Mouse (Mus musculus): Measurements from ENCODE around the gene I830077J02Rik.

The I830077J02Rik gene

GRCm38 (mm10) chr3:105932240-105933071 lies at the start of gene I830077J02Rik:
Gene I830077J02Rik (minus strand): TSS chr3:105932664.
- no peak for DNase-seq (ENCODE audit: low spot score)

GRCm38 (mm10) chr3:105974174-105974573 lies 41.7 kb upstream of the I830077J02Rik start:
- no peak for DNase-seq (ENCODE audit: low spot score)

- DNase-seq (ENCODE audit: low spot score), result no peak
Measured at GRCm38 (mm10) chr3:105973411-105973810, 40.9 kb upstream of the I830077J02Rik start, which contains the start of gene Ovgp1. Gene Ovgp1 (plus strand): TSS chr3:105973711.

- DNase-seq (ENCODE audit: low spot score), result no peak
Measured at GRCm38 (mm10) chr3:105971831-105972446, 39.5 kb upstream of the I830077J02Rik start.

GRCm38 (mm10) chr3:105960700-105961099 lies 28.2 kb upstream of the I830077J02Rik start:
- DNase-seq (ENCODE audit: low spot score), result no peak

- no peak for DNase-seq (ENCODE audit: low spot score)
Measured at GRCm38 (mm10) chr3:105959999-105960398, 27.5 kb upstream of the I830077J02Rik start, which contains the start of gene Atp5f1. Gene Atp5f1 (minus strand): TSS chr3:105960099.

GRCm38 (mm10) chr3:105959585-105959984 lies 27.1 kb upstream of the I830077J02Rik start:
- DNase-seq (ENCODE audit: low spot score), result no peak

- peak; percentile 97 for DNase-seq (ENCODE audit: low spot score)
Measured at GRCm38 (mm10) chr3:105958974-105959580, 26.6 kb upstream of the I830077J02Rik start, which contains the start of gene Wdr77. Gene Wdr77 (plus strand): TSS chr3:105959369.

- DNase-seq (ENCODE audit: low spot score), result no peak
Measured at GRCm38 (mm10) chr3:105958204-105958603, 25.7 kb upstream of the I830077J02Rik start.

- no peak for DNase-seq (ENCODE audit: low spot score)
Measured at GRCm38 (mm10) chr3:105957235-105957634, 24.8 kb upstream of the I830077J02Rik start.

- no peak for DNase-seq (ENCODE audit: low spot score)
Measured at GRCm38 (mm10) chr3:105951348-105951747, 18.9 kb upstream of the I830077J02Rik start.

- no peak for DNase-seq (ENCODE audit: low spot score)
Measured at GRCm38 (mm10) chr3:105936111-105936510, 3.6 kb upstream of the I830077J02Rik start.

GRCm38 (mm10) chr3:105935033-105935432 lies 2.6 kb upstream of the I830077J02Rik start:
- DNase-seq (ENCODE audit: low spot score), result peak; percentile 68

- no peak for DNase-seq (ENCODE audit: low spot score)
Measured at GRCm38 (mm10) chr3:105933926-105934325, 1.5 kb upstream of the I830077J02Rik start.

GRCm38 (mm10) chr3:105931095-105931494 lies 1.4 kb downstream of the I830077J02Rik start:
- no peak for DNase-seq (ENCODE audit: low spot score)

GRCm38 (mm10) chr3:105929821-105930220 lies 2.6 kb downstream of the I830077J02Rik start:
- DNase-seq (ENCODE audit: low spot score), result no peak

- DNase-seq (ENCODE audit: low spot score), result no peak
Measured at GRCm38 (mm10) chr3:105928781-105929180, 3.7 kb downstream of the I830077J02Rik start.

GRCm38 (mm10) chr3:105928195-105928569 lies 4.3 kb downstream of the I830077J02Rik start:
- no peak for DNase-seq (ENCODE audit: low spot score)

- no peak for DNase-seq (ENCODE audit: low spot score)
Measured at GRCm38 (mm10) chr3:105927561-105928194, 4.8 kb downstream of the I830077J02Rik start.

- no peak for DNase-seq (ENCODE audit: low spot score)
Measured at GRCm38 (mm10) chr3:105924616-105925015, 7.8 kb downstream of the I830077J02Rik start.

- no peak for DNase-seq (ENCODE audit: low spot score)
Measured at GRCm38 (mm10) chr3:105921959-105922358, 10.5 kb downstream of the I830077J02Rik start.

GRCm38 (mm10) chr3:105920743-105921142 lies 11.7 kb downstream of the I830077J02Rik start:
- peak; percentile 16 for DNase-seq (ENCODE audit: low spot score)
